Mouse (Mus musculus) kidney, embryonic 16.5 days (tissue): ENCODE results near the gene Capn7. TPM values are rescaled to one million over a fixed set of nuclear protein-coding genes. Genes with fewer than 3 reads are reported as not detected.

Experiments used
- ATAC-seq: fragments of 200-750 bp; cut with Nextera tagmentation; 2 replicates; pipeline ENCODE4 v1.8.0; 2017; ENCODE audit warnings: moderate TSS enrichment; ENCODE audit not compliant: low FRiP score, low TSS enrichment
- H3K27ac ChIP-seq: fragments of 300-500 bp; sonication (generic); 2 replicates; pipeline ENCODE4 v1.5.1; 2014; ENCODE audit warnings: low read length
- H3K27me3 ChIP-seq: fragments of 300-500 bp; sonication (generic); 2 replicates; pipeline ENCODE4 v1.6.1; 2014; ENCODE audit warnings: low read length, control low read depth, mixed read lengths; ENCODE audit not compliant: insufficient read depth
- H3K36me3 ChIP-seq: fragments of 300-500 bp; sonication (generic); 2 replicates; pipeline ENCODE4 v1.6.1; 2014; ENCODE audit warnings: low read length, control low read depth, mixed read lengths; ENCODE audit not compliant: insufficient read depth
- H3K4me1 ChIP-seq: fragments of 300-500 bp; sonication (generic); 2 replicates; pipeline ENCODE4 v1.6.1; 2014; ENCODE audit warnings: low read length, control low read depth, mixed read lengths; ENCODE audit not compliant: insufficient read depth
- H3K4me2 ChIP-seq: fragments of 300-500 bp; sonication (generic); replicated peaks from 2 replicates; pipeline ENCODE4 v1.6.1; 2014; ENCODE audit warnings: low read depth, low read length
- H3K4me3 ChIP-seq: fragments of 300-500 bp; sonication (generic); 2 replicates; pipeline ENCODE4 v1.5.1; 2014; ENCODE audit warnings: mild to moderate bottlenecking, low read length
- H3K9ac ChIP-seq: fragments of 300-500 bp; sonication (generic); replicated peaks from 2 replicates; pipeline ENCODE4 v1.6.1; 2014; ENCODE audit warnings: low read length
- H3K9me3 ChIP-seq: fragments of 300-500 bp; sonication (generic); 2 replicates; pipeline ENCODE4 v1.6.1; 2016; ENCODE audit warnings: low read length, control low read depth
- WGBS: fragments of 180-500 bp; shearing (Covaris S2); extraction: QIAGEN DNeasy Blood & Tissue Kit; methylation state at CpG from one replicate; pipeline ENCODE4 v1.1.7; 2014; 5-methylcytosine and 5-hydroxymethylcytosine counted together
- polyA plus RNA-seq: library from polyadenylated mRNA; unstranded; fragments of >200 nt; fragmentation: Nextera tagmentation; extraction: Ambion mirVana; gene quantifications from 2 replicates; pipeline ENCODE4 v1.2.1, GENCODE M21; 2015

Capn7 gene
- polyA plus RNA-seq, 1 experiment from 2014 or later, result 48.8 TPM

DNA sequence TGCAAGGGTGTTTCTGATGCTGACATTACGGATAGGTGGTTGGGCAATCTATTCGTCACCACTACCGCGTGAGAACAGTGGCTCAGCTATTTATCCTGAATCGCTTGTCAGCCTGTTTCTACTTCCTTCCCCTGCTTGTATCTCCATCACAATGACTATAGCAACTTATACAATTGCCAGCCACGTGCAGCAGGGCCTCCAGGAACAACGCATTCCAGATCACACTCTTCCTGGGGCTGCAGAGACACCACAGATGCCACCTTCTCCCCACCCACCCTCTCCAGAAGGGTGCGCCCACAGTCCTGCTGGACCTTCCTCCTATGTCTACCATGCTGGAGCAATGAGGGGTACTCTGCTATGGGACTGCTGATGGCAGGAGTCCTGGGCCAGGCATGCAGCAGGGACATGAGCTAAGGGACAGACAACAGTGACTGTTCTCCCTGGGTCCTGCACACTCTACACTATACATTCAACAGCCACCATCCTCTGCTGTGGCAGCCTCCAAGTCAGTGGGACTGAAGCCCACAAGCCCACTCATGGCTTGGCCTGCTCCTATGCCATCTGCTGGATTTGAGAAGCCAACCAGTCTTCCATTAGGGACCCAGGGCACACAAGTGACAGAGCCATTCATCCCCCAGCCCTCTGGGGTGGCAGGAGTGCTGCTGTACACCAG lies 56.6 kb downstream of the Capn7 start:
- WGBS, result 84% methylated on average over 8 of the region's 8 CpGs
- no peaks in the 10 kb centered on the region for H3K27me3 ChIP-seq
- peaks cover 7% of the 10 kb centered on the region; the same call in 1 of the 2 replicates for H3K36me3 ChIP-seq
- peaks cover 7% of the 10 kb centered on the region; the same call in 1 of the 2 replicates for H3K9me3 ChIP-seq
- H3K9ac ChIP-seq, result no peak overlapping the region
- no peak overlapping the region for H3K27ac ChIP-seq
- ATAC-seq, result no peak
- H3K4me3 ChIP-seq, result no peak overlapping the region
- peaks cover 20% of the 10 kb centered on the region for H3K4me1 ChIP-seq
- no peak overlapping the region for H3K4me2 ChIP-seq

- Histone ChIP-seq H3K4me1 (peaks cover 20% of the 10 kb centered on the region), H3K4me2 (no peak overlapping the region), H3K9me3 (peaks cover 7% of the 10 kb centered on the region; the same call in 1 of the 2 replicates), H3K27me3 (no peaks in the 10 kb centered on the region), H3K4me3 (no peak overlapping the region), H3K36me3 (peaks cover 7% of the 10 kb centered on the region; the same call in 1 of the 2 replicates), H3K27ac (no peak overlapping the region), H3K9ac (no peak overlapping the region)
- no peak for ATAC-seq
- WGBS, result 87% methylated on average over 3 of the region's 3 CpGs
Measured at GRCm38 (mm10) chr14:31393546-31393890, 57.1 kb downstream of the Capn7 start.

GRCm38 (mm10) chr14:31393936-31394630 lies 57.6 kb downstream of the Capn7 start:
- Histone ChIP-seq H3K4me3 (no peak overlapping the region), H3K4me2 (no peak overlapping the region), H3K27ac (no peak overlapping the region), H3K9me3 (peaks cover 7% of the 10 kb centered on the region; the same call in 1 of the 2 replicates), H3K9ac (no peak overlapping the region), H3K36me3 (peaks cover 7% of the 10 kb centered on the region; the same call in 1 of the 2 replicates), H3K4me1 (peaks cover 20% of the 10 kb centered on the region), H3K27me3 (no peaks in the 10 kb centered on the region)
- peak; percentile 44; the same call in 1 of the 2 replicates for ATAC-seq
- 60% methylated on average over 7 of the region's 7 CpGs for WGBS

GRCm38 (mm10) chr14:31394822-31395532 lies 58.5 kb downstream of the Capn7 start:
- no peak overlapping the region for H3K4me3 ChIP-seq
- H3K4me2 ChIP-seq, result no peak overlapping the region
- peaks cover 20% of the 10 kb centered on the region for H3K4me1 ChIP-seq
- H3K27me3 ChIP-seq, result no peaks in the 10 kb centered on the region
- ATAC-seq, result no peak
- WGBS, result 96% methylated on average over 9 of the region's 9 CpGs
- no peak overlapping the region for H3K27ac ChIP-seq
- peaks cover 7% of the 10 kb centered on the region; the same call in 1 of the 2 replicates for H3K9me3 ChIP-seq
- H3K9ac ChIP-seq, result no peak overlapping the region
- peaks cover 7% of the 10 kb centered on the region; the same call in 1 of the 2 replicates for H3K36me3 ChIP-seq

GRCm38 (mm10) chr14:31395629-31396199 lies 59.3 kb downstream of the Capn7 start:
- 93% methylated on average over 7 of the region's 7 CpGs for WGBS
- Histone ChIP-seq H3K27me3 (no peaks in the 10 kb centered on the region), H3K9me3 (peaks cover 7% of the 10 kb centered on the region; the same call in 1 of the 2 replicates), H3K9ac (no peak overlapping the region), H3K27ac (no peak overlapping the region), H3K4me3 (no peak overlapping the region), H3K4me2 (no peak overlapping the region), H3K4me1 (peaks cover 20% of the 10 kb centered on the region), H3K36me3 (peaks cover 7% of the 10 kb centered on the region; the same call in 1 of the 2 replicates)
- no peak for ATAC-seq

DNA sequence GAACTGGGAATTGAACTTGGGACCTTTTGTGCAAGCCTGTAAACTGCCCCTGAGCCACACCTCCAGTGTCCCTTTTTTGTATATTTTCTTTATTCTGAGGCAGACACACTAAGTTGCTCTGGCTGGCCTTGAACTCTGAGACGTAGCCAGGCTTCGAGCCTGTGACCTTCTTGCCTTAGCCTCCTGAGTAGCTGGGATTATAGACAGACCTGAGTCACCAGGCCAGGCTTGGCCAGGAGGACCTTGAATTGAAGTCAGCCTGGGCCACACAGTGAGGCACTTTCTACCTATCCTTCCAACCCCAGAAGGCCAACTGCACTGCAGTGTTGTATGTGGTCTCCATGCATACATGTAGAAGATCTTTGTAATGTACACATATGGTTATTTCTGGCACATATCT lies 60.0 kb downstream of the Capn7 start:
- H3K9me3 ChIP-seq, result peaks cover 7% of the 10 kb centered on the region; the same call in 1 of the 2 replicates
- no peak overlapping the region for H3K4me2 ChIP-seq
- WGBS, result 88% methylated on average over 2 of the region's 2 CpGs
- no peak overlapping the region for H3K9ac ChIP-seq
- no peaks in the 10 kb centered on the region for H3K27me3 ChIP-seq
- H3K27ac ChIP-seq, result no peak overlapping the region
- peaks cover 27% of the 10 kb centered on the region for H3K4me1 ChIP-seq
- no peak for ATAC-seq
- no peak overlapping the region for H3K4me3 ChIP-seq
- H3K36me3 ChIP-seq, result peaks cover 7% of the 10 kb centered on the region; the same call in 1 of the 2 replicates

GRCm38 (mm10) chr14:31397353-31397752 lies 60.9 kb downstream of the Capn7 start:
- ATAC-seq, result no peak
- Histone ChIP-seq H3K9ac (no peak overlapping the region), H3K4me1 (peaks cover 35% of the 10 kb centered on the region), H3K4me2 (no peak overlapping the region), H3K36me3 (peaks cover 7% of the 10 kb centered on the region; the same call in 1 of the 2 replicates), H3K9me3 (peaks cover 7% of the 10 kb centered on the region; the same call in 1 of the 2 replicates), H3K27me3 (no peaks in the 10 kb centered on the region), H3K4me3 (no peak overlapping the region), H3K27ac (no peak overlapping the region)
- WGBS, result 74% methylated on average over 12 of the region's 12 CpGs

- no peak overlapping the region for H3K27ac ChIP-seq
- peaks cover 7% of the 10 kb centered on the region; the same call in 1 of the 2 replicates for H3K9me3 ChIP-seq
- H3K9ac ChIP-seq, result no peak overlapping the region
- H3K4me1 ChIP-seq, result peaks cover 36% of the 10 kb centered on the region
- H3K27me3 ChIP-seq, result no peaks in the 10 kb centered on the region
- WGBS, result 73% methylated on average over 9 of the region's 9 CpGs
- peaks cover 7% of the 10 kb centered on the region; the same call in 1 of the 2 replicates for H3K36me3 ChIP-seq
- no peak overlapping the region for H3K4me3 ChIP-seq
- peak; percentile 37; the same call in 1 of the 2 replicates for ATAC-seq
- H3K4me2 ChIP-seq, result no peak overlapping the region
Measured at GRCm38 (mm10) chr14:31397791-31398595, 61.6 kb downstream of the Capn7 start.

DNA sequence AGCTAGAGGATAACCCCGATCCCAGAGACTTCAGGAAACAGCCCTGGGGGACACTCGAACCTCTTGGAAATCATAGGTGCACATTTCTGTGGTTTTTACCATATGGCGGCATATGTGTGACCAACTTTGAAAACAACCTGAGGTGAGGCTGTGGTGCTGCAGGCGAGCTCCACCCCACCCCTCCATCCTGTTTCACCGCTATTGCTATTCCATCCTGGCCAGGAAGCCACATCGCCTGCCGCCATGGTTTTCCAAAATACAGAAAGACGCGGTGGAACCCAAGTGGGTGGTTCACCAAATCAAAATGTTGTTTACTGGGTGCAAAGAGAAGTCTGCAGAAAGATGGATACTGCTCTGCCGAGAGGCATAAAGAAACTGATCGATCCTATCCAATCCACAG lies 62.4 kb downstream of the Capn7 start:
- Histone ChIP-seq H3K4me1 (peaks cover 33% of the 10 kb centered on the region), H3K9me3 (peaks cover 7% of the 10 kb centered on the region; the same call in 1 of the 2 replicates), H3K27ac (no peak overlapping the region), H3K4me3 (no peak overlapping the region), H3K27me3 (no peaks in the 10 kb centered on the region), H3K36me3 (peaks cover 7% of the 10 kb centered on the region; the same call in 1 of the 2 replicates), H3K4me2 (no peak overlapping the region), H3K9ac (no peak overlapping the region)
- 97% methylated on average over 11 of the region's 11 CpGs for WGBS
- no peak for ATAC-seq
